Mouse (Mus musculus) retina, adult 2 months (tissue): ENCODE results near the gene Magea2.
"Not testable (repeated sequence)": the region's sequence is repeated elsewhere in the genome, so short reads cannot be mapped to it uniquely, and the experiment has no call there.

Experiments used
- DNase-seq: peaks from one replicate; pipeline ENCODE4 v3.0.0-alpha.2; 2012; ENCODE audit warnings: low read depth, low spot score

The Magea2 gene

GRCm38 (mm10) chrX:155093566-155093965, at the start of gene Magea2:
Magea2 (minus strand) TSS chrX:155093666.
- DNase-seq: not testable (repeated sequence)

GRCm38 (mm10) chrX:155128312-155128711, 34.8 kb upstream of the Magea2 start, which contains the start of gene Cldn34b2:
Cldn34b2 (minus strand) TSS chrX:155128412.
- DNase-seq: not testable (repeated sequence)

DNA sequence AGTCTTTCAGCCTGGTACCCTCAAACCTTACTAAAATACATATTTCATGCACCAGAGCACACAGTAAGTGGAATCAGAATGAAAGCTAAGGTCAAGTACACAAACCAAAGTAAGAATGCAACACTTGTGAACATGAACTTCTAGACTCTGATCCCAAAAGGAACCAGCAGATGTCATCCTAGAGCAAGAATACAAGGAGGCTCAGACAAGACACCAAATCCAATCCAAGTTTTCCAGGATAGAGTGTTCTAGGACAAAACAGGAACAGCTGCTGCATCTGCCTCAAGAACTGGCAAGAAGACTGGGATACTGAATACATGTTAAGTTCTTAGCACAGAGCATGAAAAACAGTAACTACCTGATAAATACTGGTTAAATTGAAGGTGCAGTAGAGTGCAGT, 4.6 kb upstream of the Magea2 start:
- DNase-seq: no peak

- DNase-seq: not testable (repeated sequence)
Observed at GRCm38 (mm10) chrX:155089693-155090092, 3.8 kb downstream of the Magea2 start, which contains the start of gene Magea1. Magea1 (minus strand) TSS chrX:155089793.

GRCm38 (mm10) chrX:155063045-155063444, 30.4 kb downstream of the Magea2 start, which contains the start of gene Magea5:
Magea5 (minus strand) TSS chrX:155063145.
- not testable (repeated sequence) for DNase-seq

DNA sequence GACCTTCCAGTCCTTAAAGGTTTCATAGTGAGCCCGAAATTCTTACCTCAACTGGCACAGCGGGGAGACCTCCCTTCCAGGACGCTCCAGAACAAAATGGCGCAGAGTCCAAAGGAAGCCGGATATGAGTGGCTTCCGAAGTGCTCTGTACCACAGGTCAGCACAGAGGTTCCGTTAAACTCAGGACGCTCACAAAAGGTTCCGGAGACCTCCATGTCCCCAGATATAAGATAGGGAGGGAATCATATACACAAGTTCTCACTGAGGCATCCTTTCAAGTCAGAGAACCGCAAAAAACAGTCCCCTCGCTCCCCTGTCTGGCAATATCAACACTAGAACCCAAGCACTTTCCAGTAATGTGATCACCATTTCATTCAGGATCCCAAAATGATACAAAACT, 97.7 kb downstream of the Magea2 start, which contains the start of gene Magea8:
Gene Magea8, minus strand, starts transcription at position 101 of the 400 bp plus-strand sequence.
- DNase-seq: not testable (repeated sequence)
